Mouse (Mus musculus) liver, embryonic 14.5 days (tissue): ENCODE data around the gene Gabarapl2.

Experiments used
- CTCF ChIP-seq: IDR thresholded peaks from 2 replicates; pipeline ENCODE4 v1.5.1; 2016; ENCODE audit warnings: antibody characterized with exemption, low read depth, control low read depth
- EP300 ChIP-seq: IDR thresholded peaks from 2 replicates; pipeline ENCODE4 v1.6.1; 2016; ENCODE audit warnings: antibody characterized with exemption, low read depth

GRCm38 (mm10) chr8:111943544-111943943 is 3.0 kb downstream of the Gabarapl2 start:
- no peak for TF ChIP-seq EP300
- TF ChIP-seq CTCF, result no peak
